8 mouse cellular contexts compared by ENCODE assay signal in genomic region chr2:68350621-68351020, GRCm38 (mm10).
DNase-seq lines count a peak whose midpoint lies in the region; ATAC-seq and TF ChIP-seq lines count a peak whose summit lies in the region.
"Had no signal": no experiment of that assay in that cellular context is flagged by ENCODE, and none has a peak within 500 bp of the region (broad histone marks: within the 10 kb centered on the region; RNA-seq: fewer than 3 reads in every experiment).

No protein-coding gene starts in this region.

- peak; percentile 30; the same call in 1 of the 2 replicates for ATAC-seq in lung, postnatal 0 days

- TF ChIP-seq EP300 in lung, postnatal 0 days (IDR thresholded peaks at IDR 0.05): no peak

- H3K27ac ChIP-seq in gastrocnemius, adult 2 months: no peak overlapping the region
- H3K27ac ChIP-seq in lung, postnatal 0 days (ENCODE audit: low read length): no peak overlapping the region
- H3K27ac ChIP-seq: heart, embryonic 13.5 days had no signal

- no peaks in the 10 kb centered on the region for H3K27me3 ChIP-seq in C2C12 (ENCODE audit: control insufficient read depth, insufficient read depth, insufficient read length)
- H3K27me3 ChIP-seq in E14TG2a.4 (ENCODE audit: insufficient read depth, low read length): peaks cover 44% of the 10 kb centered on the region
- no peaks in the 10 kb centered on the region for H3K27me3 ChIP-seq in lung, postnatal 0 days (replicated peaks; ENCODE audit: insufficient read depth, low read length)
- H3K27me3 ChIP-seq: heart, embryonic 13.5 days had no signal

- no peak overlapping the region for H3ac ChIP-seq in C2C12 (ENCODE audit: control insufficient read depth, insufficient read length, low read depth)

- no peaks in the 10 kb centered on the region for H3K36me3 ChIP-seq in C2C12 (ENCODE audit: control insufficient read depth, insufficient read depth)
- H3K36me3 ChIP-seq in E14TG2a.4 (ENCODE audit: insufficient read depth, low read length): no peaks in the 10 kb centered on the region
- H3K36me3 ChIP-seq in lung, postnatal 0 days (ENCODE audit: insufficient read depth, low read length): no peaks in the 10 kb centered on the region

- peak; percentile 59 for DNase-seq in cerebellum, adult 11-12 months
- DNase-seq in gastrocnemius, adult 2 months: peak; percentile 56
- DNase-seq in kidney, postnatal 36 days: peak; percentile 64 to 74
- peak; percentile 76 for DNase-seq in lung, postnatal 0 days (ENCODE audit: low spot score)
- peak; percentile 84 for DNase-seq in right cerebral cortex, adult 18-20 months

- peaks cover 8% of the 10 kb centered on the region; the same call in 1 of the 2 replicates for H3K4me1 ChIP-seq in E14TG2a.4 (replicated peaks; ENCODE audit: low read depth, low read length)
- H3K4me1 ChIP-seq in lung, postnatal 0 days (ENCODE audit: insufficient read depth, low read depth, low read length): no peaks in the 10 kb centered on the region
- H3K4me1 ChIP-seq: heart, embryonic 13.5 days had no signal

- H3K79me2 ChIP-seq in C2C12 (ENCODE audit: control insufficient read depth, insufficient read depth): no peaks in the 10 kb centered on the region

- H3K4me3 ChIP-seq in C2C12 (ENCODE audit: insufficient read depth, poor library complexity, severe bottlenecking): no peak overlapping the region
- H3K4me3 ChIP-seq in E14TG2a.4 (replicated peaks; ENCODE audit: low read length): no peak overlapping the region
- no peak overlapping the region for H3K4me3 ChIP-seq in gastrocnemius, adult 2 months
- no peak overlapping the region for H3K4me3 ChIP-seq in lung, postnatal 0 days (ENCODE audit: low read depth, low read length)
- H3K4me3 ChIP-seq: heart, embryonic 13.5 days had no signal

- no peak overlapping the region for H3K4me2 ChIP-seq in lung, postnatal 0 days (replicated peaks; ENCODE audit: low read depth, low read length)
- H3K4me2 ChIP-seq: heart, embryonic 13.5 days had no signal

- TF ChIP-seq CTCF in C2C12 (IDR thresholded peaks at IDR 0.05; ENCODE audit: control insufficient read depth, insufficient read depth, insufficient read length) (peak; percentile 45), E14TG2a.4 (conservative IDR thresholded peaks at IDR 0.05; ENCODE audit: low read length) (peak; percentile 65)
- TF ChIP-seq CTCF in gastrocnemius, adult 2 months (IDR thresholded peaks at IDR 0.05): peak; percentile 86
- peak; percentile 88 for TF ChIP-seq CTCF in lung, postnatal 0 days (IDR thresholded peaks at IDR 0.05)

- no peaks in the 10 kb centered on the region for H3K79me3 ChIP-seq in C2C12 (ENCODE audit: low read depth)

- 3% methylated on average over 6 of the region's 6 CpGs for WGBS in lung, postnatal 0 days

- H3K9ac ChIP-seq in lung, postnatal 0 days (replicated peaks; ENCODE audit: low read depth): no peak overlapping the region
- H3K9ac ChIP-seq: heart, embryonic 13.5 days had no signal

- H3K9me3 ChIP-seq in E14TG2a.4 (ENCODE audit: low read length): peaks cover 20% of the 10 kb centered on the region
- H3K9me3 ChIP-seq in lung, postnatal 0 days (ENCODE audit: low read length): no peaks in the 10 kb centered on the region
- H3K9me3 ChIP-seq: heart, embryonic 13.5 days had no signal

- intact Hi-C loops in gastrocnemius, adult 2 months (cut with DNase I): loop anchor here (2.0 to 10.0 kb wide), 4 partner anchors 130 to 1123 kb away; no protein-coding TSS in a partner anchor

TF ChIP-seq in C2C12, 6 proteins besides CTCF, POLR2A, EP300 and RAD21:
- TF ChIP-seq CEBPB (IDR thresholded peaks at IDR 0.05; ENCODE audit: low read depth) (no peak), MYOG (IDR thresholded peaks at IDR 0.05; ENCODE audit: control insufficient read depth, extremely low read depth, insufficient read length) (no peak), MYOD1 (IDR thresholded peaks at IDR 0.05; ENCODE audit: control insufficient read depth, insufficient read length, low read depth) (no peak), FOSL1 (IDR thresholded peaks at IDR 0.05; ENCODE audit: insufficient read depth, low read length, poor library complexity, severe bottlenecking) (no peak), MAX (IDR thresholded peaks at IDR 0.05) (no peak), USF1 (IDR thresholded peaks at IDR 0.05; ENCODE audit: low read depth) (no peak)
